Mouse (Mus musculus): ENCODE results near the gene Yy1. TPM values are rescaled to one million over a fixed set of nuclear protein-coding genes. Genes with fewer than 3 reads are reported as not detected.
"Not testable (repeated sequence)": the region's sequence is repeated elsewhere in the genome, so short reads cannot be mapped to it uniquely, and the experiment has no call there.

Gene Yy1
- polyA plus RNA-seq, 1 experiment from 2014 or later = 17.4 TPM

DNA sequence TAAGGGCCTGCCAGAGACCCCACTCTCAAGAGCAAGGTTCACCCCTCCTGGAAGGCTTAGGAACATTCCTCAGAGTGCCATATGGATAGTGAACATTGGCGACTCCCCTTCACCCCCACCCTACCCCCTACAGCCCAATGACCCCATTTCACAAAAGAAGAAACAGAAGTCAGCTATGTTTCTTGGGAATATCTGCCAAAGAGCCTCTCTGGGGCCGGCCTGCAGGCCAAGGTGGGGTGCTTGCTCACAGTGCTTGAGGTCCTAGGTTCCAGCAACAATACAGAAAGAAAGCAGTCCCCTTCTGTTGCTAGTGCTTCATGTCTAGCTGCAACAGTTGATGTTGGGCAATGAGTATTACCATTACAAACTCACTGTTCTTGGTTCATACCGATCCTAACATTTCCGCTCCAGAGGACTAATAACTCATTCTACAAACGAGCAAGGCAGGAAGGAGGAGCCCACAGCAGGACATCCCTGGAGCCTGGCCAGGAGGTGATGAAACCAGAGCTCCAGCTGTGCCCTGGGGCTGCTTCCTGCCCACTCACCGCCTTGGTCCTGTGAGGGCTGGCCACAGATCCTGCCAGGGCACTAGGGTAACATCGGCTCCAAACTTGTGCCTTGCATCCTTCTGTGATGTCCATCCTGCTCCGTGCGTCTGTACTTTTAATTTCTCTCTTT is 39.3 kb downstream of the Yy1 start:
- Histone ChIP-seq H3K27me3 (no peaks in the 10 kb centered on the region), H3K9ac (no peak overlapping the region), H3K4me1 (peaks cover 30% of the 10 kb centered on the region), H3K9me3 (no peaks in the 10 kb centered on the region), H3K36me3 (peaks cover 16% of the 10 kb centered on the region), H3K4me3 (no peak overlapping the region), H3K27ac (no peak overlapping the region), H3K4me2 (replicated peaks) (no peak overlapping the region)
- no peak for ATAC-seq (ENCODE audit: low FRiP score, low read depth)
- WGBS = 58% methylated on average over 9 of the region's 9 CpGs

DNA sequence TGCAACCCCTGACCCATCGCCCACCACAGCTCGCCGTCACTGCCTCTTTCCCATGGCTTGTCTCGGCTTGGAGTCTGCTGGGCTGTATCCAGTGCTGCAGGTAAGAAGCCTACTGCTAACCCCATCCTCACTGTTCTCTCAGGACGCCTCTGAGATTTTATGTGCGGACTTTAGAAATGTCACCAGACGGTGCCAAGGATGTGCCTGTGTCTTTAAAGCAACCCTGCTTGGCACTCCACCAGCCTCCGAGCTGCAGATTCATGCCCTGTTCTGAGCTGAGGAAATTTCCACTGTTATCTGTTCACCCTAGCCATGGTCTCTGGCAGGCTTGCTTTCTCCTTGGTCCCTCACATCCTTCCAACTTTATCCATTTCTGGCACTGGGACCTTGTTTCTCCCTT is 40.1 kb downstream of the Yy1 start:
- H3K4me1 ChIP-seq = peaks cover 38% of the 10 kb centered on the region
- WGBS = 84% methylated on average over 8 of the region's 8 CpGs
- H3K27ac ChIP-seq = no peak overlapping the region
- H3K9me3 ChIP-seq = no peaks in the 10 kb centered on the region
- no peak overlapping the region for H3K9ac ChIP-seq
- no peak overlapping the region for H3K4me2 ChIP-seq (replicated peaks)
- H3K4me3 ChIP-seq = no peak overlapping the region
- no peaks in the 10 kb centered on the region for H3K27me3 ChIP-seq
- peaks cover 14% of the 10 kb centered on the region for H3K36me3 ChIP-seq
- ATAC-seq (ENCODE audit: low FRiP score, low read depth) = no peak

DNA sequence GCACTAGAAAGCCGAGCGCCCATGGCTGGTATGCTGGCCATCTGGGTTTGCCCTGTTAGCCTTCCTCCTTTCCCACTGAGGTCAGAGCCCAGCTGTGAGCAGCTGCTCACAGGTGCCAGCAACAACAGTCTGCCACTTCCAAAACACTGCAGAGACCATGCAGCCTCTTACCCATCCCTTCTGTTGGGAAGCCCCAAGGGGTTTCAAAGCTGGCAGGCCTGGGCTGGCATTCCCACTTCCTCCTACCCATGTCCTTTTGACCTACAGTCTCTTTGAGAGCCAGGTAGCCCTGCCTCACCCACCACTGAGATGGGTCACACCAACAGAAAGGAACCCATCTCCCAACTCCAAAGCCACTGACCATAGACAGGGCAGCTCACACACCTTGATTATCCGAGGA is 40.6 kb downstream of the Yy1 start:
- H3K27me3 ChIP-seq = no peaks in the 10 kb centered on the region
- 84% methylated on average over 3 of the region's 3 CpGs for WGBS
- no peak overlapping the region for H3K4me3 ChIP-seq
- H3K4me2 ChIP-seq (replicated peaks) = no peak overlapping the region
- H3K9ac ChIP-seq = no peak overlapping the region
- no peak for ATAC-seq (ENCODE audit: low FRiP score, low read depth)
- peaks cover 44% of the 10 kb centered on the region for H3K4me1 ChIP-seq
- peaks cover 8% of the 10 kb centered on the region for H3K36me3 ChIP-seq
- H3K9me3 ChIP-seq = no peaks in the 10 kb centered on the region
- H3K27ac ChIP-seq = no peak overlapping the region

DNA sequence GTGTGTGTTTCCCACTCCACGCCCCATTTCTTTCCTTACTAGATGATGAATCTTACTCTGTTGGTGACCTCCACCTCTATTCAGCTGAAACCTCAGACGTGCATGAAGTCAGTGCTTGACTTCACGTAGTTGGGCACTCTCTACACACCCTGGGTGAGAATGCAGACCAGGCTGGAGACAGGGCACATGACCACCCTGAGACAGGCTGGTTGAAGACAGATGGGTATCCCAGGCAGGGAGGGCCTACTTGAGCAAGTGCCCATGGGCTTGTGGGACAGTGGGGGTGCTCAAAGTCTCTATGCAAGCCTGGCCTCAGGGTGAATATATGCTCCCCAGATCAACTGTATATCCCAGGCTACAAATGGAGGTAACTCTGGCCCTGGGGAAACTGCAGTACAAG is 41.6 kb downstream of the Yy1 start:
- H3K36me3 ChIP-seq = peaks cover 5% of the 10 kb centered on the region; the same call in 1 of the 2 replicates
- no peak for ATAC-seq (ENCODE audit: low FRiP score, low read depth)
- H3K27me3 ChIP-seq = no peaks in the 10 kb centered on the region
- H3K4me2 ChIP-seq (replicated peaks) = peak overlapping the region; percentile 96
- H3K9me3 ChIP-seq = no peaks in the 10 kb centered on the region
- peak overlapping the region; percentile 91; the same call in 1 of the 2 replicates for H3K9ac ChIP-seq
- H3K4me3 ChIP-seq = peak overlapping the region; percentile 76
- WGBS = 81% methylated on average over 3 of the region's 3 CpGs
- H3K27ac ChIP-seq = no peak overlapping the region
- H3K4me1 ChIP-seq = peaks cover 50% of the 10 kb centered on the region

DNA sequence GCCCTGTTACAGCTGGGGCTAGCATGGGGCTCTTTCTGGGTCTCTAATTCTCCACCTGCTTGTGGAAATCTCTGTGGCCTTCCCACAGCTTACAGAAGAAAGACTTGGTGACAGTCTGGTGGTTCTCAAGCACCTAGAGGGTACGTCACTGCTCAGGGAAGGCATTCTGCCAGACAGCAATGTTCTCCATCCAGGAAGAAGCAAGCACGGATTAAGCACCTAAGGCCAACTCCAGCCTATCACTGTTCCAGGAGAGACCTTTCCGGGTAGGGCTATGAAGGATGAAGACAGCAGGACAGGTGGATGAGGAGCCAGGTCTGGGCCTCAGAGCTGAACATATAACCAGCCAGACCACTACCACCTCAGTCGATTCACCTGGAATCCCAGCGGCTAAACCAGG is 42.0 kb downstream of the Yy1 start:
- peak overlapping the region; percentile 76 for H3K4me3 ChIP-seq
- H3K36me3 ChIP-seq = peaks cover 5% of the 10 kb centered on the region; the same call in 1 of the 2 replicates
- peak overlapping the region; percentile 91 for H3K9ac ChIP-seq
- H3K4me1 ChIP-seq = peaks cover 50% of the 10 kb centered on the region
- H3K27me3 ChIP-seq = no peaks in the 10 kb centered on the region
- peak overlapping the region; percentile 96 for H3K4me2 ChIP-seq (replicated peaks)
- WGBS = 38% methylated on average over 5 of the region's 5 CpGs
- ATAC-seq (ENCODE audit: low FRiP score, low read depth) = no peak
- H3K27ac ChIP-seq = no peak overlapping the region
- H3K9me3 ChIP-seq = no peaks in the 10 kb centered on the region

DNA sequence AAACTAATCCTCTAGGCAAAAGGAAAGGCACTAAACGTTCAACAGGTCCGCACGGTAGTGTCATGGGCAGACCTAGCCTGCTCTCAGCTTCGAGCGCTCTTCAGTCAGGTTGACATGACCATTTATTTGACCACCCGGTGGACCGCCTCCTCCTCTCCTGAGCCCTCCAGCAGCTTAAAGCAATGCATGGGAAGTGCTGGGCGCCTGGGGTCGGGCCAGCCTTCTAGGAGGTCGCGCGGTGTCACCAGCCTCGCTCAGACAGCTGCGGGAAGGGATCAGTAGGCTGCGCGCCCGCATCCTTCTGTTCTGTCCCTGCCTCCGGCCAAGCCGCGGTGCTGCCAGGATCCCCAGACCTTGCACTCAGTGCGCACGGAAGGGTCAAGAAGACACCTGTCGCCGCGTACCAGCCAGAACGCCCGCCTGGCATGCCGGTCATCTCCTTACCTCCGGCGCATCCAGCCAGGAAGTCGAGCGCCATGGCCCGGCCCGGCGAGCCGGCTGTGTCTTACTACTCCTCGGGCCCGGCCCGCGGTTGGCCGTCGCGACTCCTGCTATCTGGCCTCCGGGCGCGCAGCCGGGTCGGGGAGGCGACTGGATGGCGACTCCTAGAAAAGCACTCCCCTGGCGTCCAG is 42.6 kb downstream of the Yy1 start:
- Histone ChIP-seq H3K4me1 (peaks cover 52% of the 10 kb centered on the region), H3K27me3 (no peaks in the 10 kb centered on the region), H3K4me2 (replicated peaks) (peak overlapping the region; percentile 96), H3K36me3 (peaks cover 5% of the 10 kb centered on the region; the same call in 1 of the 2 replicates), H3K9ac (peak overlapping the region; percentile 91), H3K9me3 (no peaks in the 10 kb centered on the region), H3K27ac (no peak overlapping the region), H3K4me3 (peak overlapping the region; percentile 76)
- 2% methylated on average over 51 of the region's 51 CpGs for WGBS
- no peak; the same call in 1 of the 2 replicates for ATAC-seq (ENCODE audit: low FRiP score, low read depth)

DNA sequence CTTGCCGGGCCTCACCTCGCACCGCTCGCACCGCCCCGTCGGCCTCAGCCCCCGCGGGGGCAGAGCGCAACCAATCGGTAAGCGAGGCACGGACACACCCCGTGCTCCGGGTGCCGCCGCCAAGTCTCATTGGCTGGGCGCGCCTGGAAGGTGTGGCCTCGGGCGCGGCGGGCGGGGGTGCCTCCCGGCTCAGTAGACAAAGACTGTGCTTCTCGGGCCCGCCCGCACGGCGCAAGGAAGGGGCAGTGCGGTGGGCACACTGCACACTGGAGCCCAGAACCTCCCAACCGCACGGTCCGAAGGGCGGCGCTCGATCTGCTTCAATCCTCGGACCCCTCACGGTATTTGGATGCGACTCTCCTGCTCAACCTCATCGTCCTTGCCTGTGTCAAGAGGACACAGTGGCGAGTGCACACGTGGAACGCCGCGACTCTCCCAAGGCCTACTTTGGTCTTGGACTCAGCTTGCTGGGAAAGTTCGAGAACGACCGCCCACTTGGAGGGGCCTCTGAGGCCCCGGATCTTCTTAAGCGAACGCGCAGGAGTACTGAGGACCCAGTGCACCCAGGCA is 43.2 kb downstream of the Yy1 start, which contains the start of the genes Slc25a29 and Slc25a47:
Gene Slc25a29 (minus strand): TSS at position 44 of the 570 bp plus-strand sequence.
Gene Slc25a47 (plus strand): TSS at position 207 of the 570 bp plus-strand sequence.
- no peaks in the 10 kb centered on the region for H3K9me3 ChIP-seq
- peak within 1 kb of the TSS; percentile 96 for H3K4me2 ChIP-seq (replicated peaks)
- H3K36me3 ChIP-seq = peaks cover 9% of the 10 kb centered on the region
- peaks cover 52% of the 10 kb centered on the region for H3K4me1 ChIP-seq
- peak within 1 kb of the TSS; percentile 76 for H3K4me3 ChIP-seq
- no peaks in the 10 kb centered on the region for H3K27me3 ChIP-seq
- H3K9ac ChIP-seq = peak within 1 kb of the TSS; percentile 91
- H3K27ac ChIP-seq = peak within 1 kb of the TSS; percentile 84
- ATAC-seq (ENCODE audit: low FRiP score, low read depth) = peak; percentile 99
- WGBS = under 1% methylated on average over 53 of the region's 53 CpGs

DNA sequence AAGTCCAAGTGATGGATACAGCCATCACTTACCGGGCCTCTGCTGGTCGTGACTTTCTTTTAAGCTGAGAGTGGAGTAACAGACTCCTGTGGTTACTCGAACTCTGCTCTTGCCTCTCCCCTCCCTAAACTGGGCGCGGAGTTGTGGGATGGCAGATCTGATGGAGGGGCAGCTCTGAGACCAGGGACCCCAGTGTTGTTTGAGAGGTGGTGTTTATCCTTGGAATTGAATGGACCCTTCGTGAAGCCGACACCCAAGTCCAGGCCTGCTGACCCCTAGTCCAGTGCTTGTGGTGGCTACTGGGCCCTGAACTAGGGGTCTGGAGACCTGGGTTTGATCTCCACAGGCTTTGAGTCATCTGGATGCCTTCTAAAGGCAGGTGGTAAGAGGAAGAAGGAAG is 43.9 kb downstream of the Yy1 start:
- WGBS = 45% methylated on average over 7 of the region's 7 CpGs
- Histone ChIP-seq H3K36me3 (peaks cover 17% of the 10 kb centered on the region), H3K4me3 (peak overlapping the region; percentile 76), H3K27me3 (no peaks in the 10 kb centered on the region), H3K27ac (peak overlapping the region; percentile 84; the same call in 1 of the 2 replicates), H3K4me2 (replicated peaks) (peak overlapping the region; percentile 96), H3K4me1 (peaks cover 52% of the 10 kb centered on the region), H3K9me3 (no peaks in the 10 kb centered on the region), H3K9ac (peak overlapping the region; percentile 91)
- ATAC-seq (ENCODE audit: low FRiP score, low read depth) = no peak

DNA sequence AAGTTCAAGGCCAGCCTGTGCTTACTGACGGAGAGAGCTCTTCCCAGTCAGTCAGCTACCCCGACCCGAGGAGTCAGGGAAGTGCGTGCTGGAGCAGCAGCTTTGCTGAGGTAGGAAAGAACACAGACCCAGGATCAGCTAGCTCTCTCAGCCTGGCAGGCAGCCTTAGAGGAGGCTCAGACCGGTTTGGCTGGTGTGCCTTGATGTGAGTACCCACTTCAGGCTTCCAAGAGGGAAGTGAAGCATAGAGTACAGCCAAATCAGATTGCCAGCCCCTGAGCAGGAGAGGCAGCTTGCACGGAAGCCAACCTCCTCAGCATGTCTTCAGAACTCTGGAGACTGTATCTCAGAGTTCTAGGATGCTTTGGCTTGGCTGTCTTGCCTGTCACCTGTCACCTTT is 48.4 kb downstream of the Yy1 start:
- H3K9ac ChIP-seq = no peak overlapping the region
- H3K4me1 ChIP-seq = peaks cover 27% of the 10 kb centered on the region
- no peak overlapping the region for H3K4me2 ChIP-seq (replicated peaks)
- no peaks in the 10 kb centered on the region for H3K9me3 ChIP-seq
- 94% methylated on average over 6 of the region's 6 CpGs for WGBS
- no peak overlapping the region for H3K4me3 ChIP-seq
- H3K27ac ChIP-seq = no peak overlapping the region
- H3K36me3 ChIP-seq = peaks cover 59% of the 10 kb centered on the region
- ATAC-seq (ENCODE audit: low FRiP score, low read depth) = no peak
- H3K27me3 ChIP-seq = no peaks in the 10 kb centered on the region

DNA sequence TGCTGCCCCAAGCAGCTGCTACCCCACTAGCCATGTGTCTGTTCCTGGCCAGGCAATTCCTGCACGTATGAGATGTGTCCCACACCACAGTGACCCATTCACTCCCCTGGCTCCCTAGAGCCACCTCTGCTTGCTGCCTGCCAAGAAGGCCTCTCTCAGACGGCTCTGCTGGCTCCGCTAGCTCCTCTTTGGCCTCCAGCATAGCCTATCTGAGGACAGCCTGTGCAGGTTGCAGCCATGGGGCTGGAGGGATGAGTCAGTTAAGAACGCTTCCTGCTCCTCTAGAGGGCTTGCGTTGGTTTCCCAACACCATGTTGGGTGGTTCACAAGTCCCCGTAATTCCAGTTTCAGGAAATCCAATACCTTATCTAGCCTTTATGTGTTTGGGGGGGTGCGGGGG is 49.9 kb downstream of the Yy1 start:
- no peak for ATAC-seq (ENCODE audit: low FRiP score, low read depth)
- Histone ChIP-seq H3K27me3 (no peaks in the 10 kb centered on the region), H3K36me3 (peaks cover 64% of the 10 kb centered on the region)

DNA sequence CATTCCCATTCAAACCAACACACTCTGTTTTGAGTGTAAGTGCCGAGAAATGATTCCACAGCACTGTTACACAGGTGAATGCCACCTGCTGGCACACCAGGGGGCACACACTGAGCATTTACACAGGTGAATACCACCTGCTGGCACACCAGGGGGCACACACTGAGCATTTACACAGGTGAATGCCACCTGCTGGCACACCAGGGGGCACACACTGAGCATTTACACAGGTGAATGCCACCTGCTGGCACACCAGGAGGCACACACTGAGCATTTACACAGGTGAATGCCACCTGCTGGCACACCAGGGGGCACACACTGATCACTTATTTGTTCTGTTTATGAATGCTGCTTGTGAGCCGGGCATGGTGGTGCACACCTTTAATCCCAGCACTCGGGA is 55.3 kb downstream of the Yy1 start:
- H3K4me3 ChIP-seq; ATAC-seq (ENCODE audit: low FRiP score, low read depth); H3K9ac ChIP-seq; H3K4me1 ChIP-seq; H3K27me3 ChIP-seq; H3K4me2 ChIP-seq (replicated peaks); H3K9me3 ChIP-seq; H3K27ac ChIP-seq: not testable (repeated sequence)
- WGBS = 86% methylated on average over 3 of the region's 3 CpGs
- H3K36me3 ChIP-seq = peaks cover 47% of the 10 kb centered on the region

More for the DNA sequence above, 49.9 kb downstream of the Yy1 start:
- Histone ChIP-seq H3K4me2 (replicated peaks) (no peak overlapping the region), H3K4me1 (peaks cover 16% of the 10 kb centered on the region), H3K27ac (no peak overlapping the region), H3K4me3 (no peak overlapping the region), H3K9ac (no peak overlapping the region), H3K9me3 (no peaks in the 10 kb centered on the region)
- 88% methylated on average over 7 of the region's 7 CpGs for WGBS

DNA sequence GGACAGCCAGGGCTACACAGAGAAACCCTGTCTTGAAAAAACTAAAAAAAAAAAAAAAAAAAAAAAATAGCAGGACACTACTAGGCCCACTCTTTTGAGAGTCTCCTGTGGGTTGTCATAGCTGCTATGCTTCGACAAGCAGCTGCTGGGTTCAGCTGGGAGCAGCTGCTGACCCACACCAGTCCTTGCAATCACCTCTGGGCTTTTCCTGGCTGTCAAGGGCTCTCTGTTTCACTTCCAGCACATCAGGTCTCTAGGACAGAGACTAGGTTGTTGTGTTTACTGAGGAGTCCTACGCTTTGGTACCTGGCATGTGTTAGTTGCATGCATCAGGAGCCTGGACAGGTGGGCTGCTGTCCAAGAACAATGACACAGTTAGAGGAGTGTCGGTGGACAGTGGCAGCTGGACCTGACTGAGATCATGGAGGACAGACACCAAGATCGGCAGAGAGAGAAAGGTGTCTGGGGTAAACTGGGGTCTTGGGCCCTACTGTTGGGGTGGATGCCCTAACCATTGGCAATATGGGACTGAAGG is 56.8 kb downstream of the Yy1 start:
- no peaks in the 10 kb centered on the region for H3K9me3 ChIP-seq
- no peak for ATAC-seq (ENCODE audit: low FRiP score, low read depth)
- H3K36me3 ChIP-seq = peaks cover 40% of the 10 kb centered on the region
- no peaks in the 10 kb centered on the region for H3K27me3 ChIP-seq
- no peaks in the 10 kb centered on the region for H3K4me1 ChIP-seq
- no peak overlapping the region for H3K4me3 ChIP-seq
- H3K27ac ChIP-seq = no peak overlapping the region
- WGBS = 86% methylated on average over 4 of the region's 4 CpGs
- H3K4me2 ChIP-seq (replicated peaks) = no peak overlapping the region
- no peak overlapping the region for H3K9ac ChIP-seq
